Mouse (Mus musculus) liver, embryonic 14.5 days (tissue): ENCODE data around the gene Zfp628.

ENCODE experiments used
- CTCF ChIP-seq: IDR thresholded peaks from 2 replicates; pipeline ENCODE4 v1.5.1; 2016; ENCODE audit warnings: antibody characterized with exemption, low read depth, control low read depth
- EP300 ChIP-seq: IDR thresholded peaks from 2 replicates; pipeline ENCODE4 v1.6.1; 2016; ENCODE audit warnings: antibody characterized with exemption, low read depth

GRCm38 (mm10) chr7:4963527-4963926 lies 48.5 kb downstream of the Zfp628 start:
- TF ChIP-seq CTCF (no peak), EP300 (no peak)
